In the genomic region with DNA sequence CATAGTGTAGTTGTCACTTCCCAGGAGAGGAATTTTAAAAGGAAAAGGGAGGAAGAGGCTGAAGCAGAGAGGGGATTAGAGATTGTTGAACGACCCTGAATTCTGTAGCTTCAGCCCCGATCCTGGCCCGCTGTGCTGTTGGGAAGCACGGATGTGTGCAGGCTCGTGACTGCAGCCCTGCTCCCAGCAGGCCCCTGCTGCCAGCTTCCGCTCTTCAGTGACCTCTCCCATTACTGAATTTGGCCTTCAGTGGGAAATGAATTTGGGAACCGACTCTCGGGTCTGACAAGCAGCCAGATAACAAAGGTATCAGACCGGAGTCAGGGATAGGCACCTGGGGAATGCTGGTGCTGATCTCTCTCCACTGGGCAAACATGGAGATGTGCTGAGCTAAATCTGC, we compare ENCODE assay signal across 17 mouse cellular contexts.
DNase-seq lines count a peak whose midpoint lies in the region; ATAC-seq and TF ChIP-seq lines count a peak whose summit lies in the region.
"Had no signal": no experiment of that assay in that cellular context is flagged by ENCODE, and none has a peak within 500 bp of the region (broad histone marks: within the 10 kb centered on the region; RNA-seq: fewer than 3 reads in every experiment).

No protein-coding gene starts in this region.

- H3K79me2 ChIP-seq in heart, adult 2 months (replicated peaks; ENCODE audit: control insufficient read depth, insufficient read depth, low read length), result no peaks in the 10 kb centered on the region

- no peak for TF ChIP-seq CTCF in heart, adult 2 months (IDR thresholded peaks at IDR 0.05)

- no peaks in the 10 kb centered on the region for H3K27me3 ChIP-seq in hindbrain, embryonic 14.5 days (ENCODE audit: control insufficient read depth, insufficient read depth, low read length)
- no peaks in the 10 kb centered on the region for H3K27me3 ChIP-seq in hindbrain, embryonic 11.5 days (ENCODE audit: control insufficient read depth, insufficient read depth, low read length)
- H3K27me3 ChIP-seq in neural tube, embryonic 13.5 days, result no peaks in the 10 kb centered on the region
- no peaks in the 10 kb centered on the region for H3K27me3 ChIP-seq in heart, adult 2 months (ENCODE audit: control insufficient read depth, insufficient read depth, low read length)
- H3K27me3 ChIP-seq: embryonic facial prominence, embryonic 15.5 days; forebrain, embryonic 12.5 days; heart, embryonic 15.5 days; liver, embryonic 13.5 days; lung, embryonic 15.5 days had no signal

- no peak for TF ChIP-seq POLR2A in heart, adult 2 months (IDR thresholded peaks at IDR 0.05; ENCODE audit: insufficient read depth, low read depth, low read length)

- intact Hi-C loops in heart, adult 2 months (cut with DNase I), result loop anchor here (2.0 kb wide), 1 partner anchor 20 kb away; no protein-coding TSS in a partner anchor

- no peak overlapping the region for H3K27ac ChIP-seq in hindbrain, embryonic 14.5 days
- no peak overlapping the region for H3K27ac ChIP-seq in hindbrain, embryonic 11.5 days (ENCODE audit: low read depth, low read length)
- peak overlapping the region; percentile 35; the same call in 1 of the 2 replicates for H3K27ac ChIP-seq in neural tube, embryonic 13.5 days (replicated peaks)
- H3K27ac ChIP-seq in heart, adult 2 months, result no peak overlapping the region
- H3K27ac ChIP-seq: embryonic facial prominence, embryonic 15.5 days; forebrain, embryonic 12.5 days; heart, embryonic 15.5 days; layer of hippocampus, adult 2 months; liver, embryonic 13.5 days; lung, embryonic 15.5 days had no signal

- H3K9me3 ChIP-seq in hindbrain, embryonic 14.5 days (ENCODE audit: control insufficient read depth, low read length), result no peaks in the 10 kb centered on the region
- no peaks in the 10 kb centered on the region for H3K9me3 ChIP-seq in hindbrain, embryonic 11.5 days (ENCODE audit: control insufficient read depth, low read length)
- H3K9me3 ChIP-seq in neural tube, embryonic 13.5 days, result no peaks in the 10 kb centered on the region
- H3K9me3 ChIP-seq: embryonic facial prominence, embryonic 15.5 days; forebrain, embryonic 12.5 days; heart, embryonic 15.5 days; liver, embryonic 13.5 days; lung, embryonic 15.5 days had no signal

- no peak overlapping the region for H3K4me2 ChIP-seq in hindbrain, embryonic 14.5 days (replicated peaks)
- H3K4me2 ChIP-seq in hindbrain, embryonic 11.5 days (replicated peaks; ENCODE audit: low read depth, low read length), result no peak overlapping the region
- no peak overlapping the region for H3K4me2 ChIP-seq in neural tube, embryonic 13.5 days
- H3K4me2 ChIP-seq: embryonic facial prominence, embryonic 15.5 days; forebrain, embryonic 12.5 days; heart, embryonic 15.5 days; liver, embryonic 13.5 days; lung, embryonic 15.5 days had no signal

- peaks cover 6% of the 10 kb centered on the region; the same call in 1 of the 2 replicates for H3K4me1 ChIP-seq in hindbrain, embryonic 14.5 days (replicated peaks; ENCODE audit: control insufficient read depth, insufficient read depth, low read length)
- no peaks in the 10 kb centered on the region for H3K4me1 ChIP-seq in hindbrain, embryonic 11.5 days (replicated peaks; ENCODE audit: control insufficient read depth, insufficient read depth, low read length)
- peaks cover 30% of the 10 kb centered on the region for H3K4me1 ChIP-seq in neural tube, embryonic 13.5 days (replicated peaks)
- peaks cover 2% of the 10 kb centered on the region; the same call in 1 of the 2 replicates for H3K4me1 ChIP-seq in heart, adult 2 months (ENCODE audit: control insufficient read depth, insufficient read depth, low read length)
- H3K4me1 ChIP-seq: embryonic facial prominence, embryonic 15.5 days; liver, embryonic 13.5 days had no signal

- no peak overlapping the region for H3K4me3 ChIP-seq in hindbrain, embryonic 14.5 days (replicated peaks; ENCODE audit: low read length)
- H3K4me3 ChIP-seq in hindbrain, embryonic 11.5 days (ENCODE audit: low read depth, low read length), result no peak overlapping the region
- no peak overlapping the region for H3K4me3 ChIP-seq in neural tube, embryonic 13.5 days
- no peak overlapping the region for H3K4me3 ChIP-seq in heart, adult 2 months
- H3K4me3 ChIP-seq: embryonic facial prominence, embryonic 15.5 days; forebrain, embryonic 12.5 days; heart, embryonic 15.5 days; layer of hippocampus, adult 2 months; liver, embryonic 13.5 days; lung, embryonic 15.5 days had no signal

- H3K36me3 ChIP-seq in hindbrain, embryonic 14.5 days (replicated peaks; ENCODE audit: control insufficient read depth, insufficient read depth), result no peaks in the 10 kb centered on the region
- H3K36me3 ChIP-seq in hindbrain, embryonic 11.5 days (ENCODE audit: control insufficient read depth, insufficient read depth, low read length), result no peaks in the 10 kb centered on the region
- no peaks in the 10 kb centered on the region for H3K36me3 ChIP-seq in neural tube, embryonic 13.5 days
- no peaks in the 10 kb centered on the region for H3K36me3 ChIP-seq in heart, adult 2 months (ENCODE audit: control insufficient read depth, insufficient read depth, low read length)
- H3K36me3 ChIP-seq: embryonic facial prominence, embryonic 15.5 days; forebrain, embryonic 12.5 days; heart, embryonic 15.5 days; liver, embryonic 13.5 days; lung, embryonic 15.5 days had no signal

- peak; percentile 41 for DNase-seq in cerebellum, adult 11-12 months
- no peak for DNase-seq in cerebellum, adult 9-11 months
- DNase-seq in hindbrain, embryonic 14.5 days (ENCODE audit: low spot score), result no peak
- no peak for DNase-seq in hindbrain, embryonic 11.5 days (ENCODE audit: low spot score)
- DNase-seq in neural tube, embryonic 10.5 days (ENCODE audit: extremely low spot score, low spot score), result no peak
- no peak for DNase-seq in frontal cortex, adult 2 months (ENCODE audit: extremely low spot score in 1 of 2, low spot score in 1 of 2)
- no peak for DNase-seq in heart, adult 2 months
- DNase-seq: adrenal gland, postnatal 25 days; embryo, embryonic 11 days; liver, embryonic 13.5 days; thymus, postnatal 36 days had no signal

- no peak for ATAC-seq in hindbrain, embryonic 14.5 days (ENCODE audit: low FRiP score)
- no peak for ATAC-seq in hindbrain, embryonic 11.5 days (ENCODE audit: low FRiP score)
- no peak for ATAC-seq in neural tube, embryonic 13.5 days (ENCODE audit: low read depth)

- no peak for TF ChIP-seq EP300 in heart, adult 2 months (IDR thresholded peaks at IDR 0.05; ENCODE audit: insufficient read depth, low read depth, low read length)

- WGBS in hindbrain, embryonic 14.5 days, result 27% methylated on average over 9 of the region's 9 CpGs
- WGBS in hindbrain, embryonic 11.5 days, result 32% methylated on average over 9 of the region's 9 CpGs
- WGBS in neural tube, embryonic 13.5 days, result 36% methylated on average over 9 of the region's 9 CpGs
- WGBS in heart, adult 2 months, result 45% methylated on average over 9 of the region's 9 CpGs

- peak overlapping the region; percentile 1; the same call in 1 of the 2 replicates for H3K9ac ChIP-seq in hindbrain, embryonic 14.5 days
- no peak overlapping the region for H3K9ac ChIP-seq in hindbrain, embryonic 11.5 days (ENCODE audit: low read depth, low read length)
- H3K9ac ChIP-seq in neural tube, embryonic 13.5 days, result peak overlapping the region; percentile 27; the same call in 1 of the 2 replicates
- no peak overlapping the region for H3K9ac ChIP-seq in heart, adult 2 months (ENCODE audit: low read depth, low read length)
- H3K9ac ChIP-seq: embryonic facial prominence, embryonic 15.5 days; forebrain, embryonic 12.5 days; heart, embryonic 15.5 days; liver, embryonic 13.5 days; lung, embryonic 15.5 days had no signal

Comparison
In these comparisons a context has a peak if more than half of its experiments do, and no peak if none do; other contexts are left out.
1. H3K9ac ChIP-seq: peak in hindbrain, embryonic 14.5 days (single experiment) and neural tube, embryonic 13.5 days (single experiment); none in hindbrain, embryonic 11.5 days (single experiment) and heart, adult 2 months (single experiment).